Mouse (Mus musculus) C2C12 (cell line): ENCODE data around the gene Fam161b.

ENCODE experiments used
- CEBPB ChIP-seq: IDR thresholded peaks from one replicate; pipeline ENCODE4 v1.6.1; 2011; ENCODE audit warnings: low read depth, mild to moderate bottlenecking, control low read depth, moderate library complexity
- CTCF ChIP-seq: IDR thresholded peaks from one replicate; pipeline ENCODE4 v1.5.1; 2011; ENCODE audit not compliant: control insufficient read depth, insufficient read depth, insufficient read length
- MAX ChIP-seq: IDR thresholded peaks from one replicate; pipeline ENCODE4 v1.6.1; 2011; ENCODE audit warnings: mild to moderate bottlenecking, control low read depth
- MYOD1 ChIP-seq: IDR thresholded peaks from one replicate; pipeline ENCODE4 v1.6.1; 2011; ENCODE audit warnings: low read depth; ENCODE audit not compliant: control insufficient read depth, insufficient read length
- USF1 ChIP-seq: IDR thresholded peaks from one replicate; pipeline ENCODE4 v1.6.1; 2011; ENCODE audit warnings: low read depth, mild to moderate bottlenecking, control low read depth, moderate library complexity

DNA sequence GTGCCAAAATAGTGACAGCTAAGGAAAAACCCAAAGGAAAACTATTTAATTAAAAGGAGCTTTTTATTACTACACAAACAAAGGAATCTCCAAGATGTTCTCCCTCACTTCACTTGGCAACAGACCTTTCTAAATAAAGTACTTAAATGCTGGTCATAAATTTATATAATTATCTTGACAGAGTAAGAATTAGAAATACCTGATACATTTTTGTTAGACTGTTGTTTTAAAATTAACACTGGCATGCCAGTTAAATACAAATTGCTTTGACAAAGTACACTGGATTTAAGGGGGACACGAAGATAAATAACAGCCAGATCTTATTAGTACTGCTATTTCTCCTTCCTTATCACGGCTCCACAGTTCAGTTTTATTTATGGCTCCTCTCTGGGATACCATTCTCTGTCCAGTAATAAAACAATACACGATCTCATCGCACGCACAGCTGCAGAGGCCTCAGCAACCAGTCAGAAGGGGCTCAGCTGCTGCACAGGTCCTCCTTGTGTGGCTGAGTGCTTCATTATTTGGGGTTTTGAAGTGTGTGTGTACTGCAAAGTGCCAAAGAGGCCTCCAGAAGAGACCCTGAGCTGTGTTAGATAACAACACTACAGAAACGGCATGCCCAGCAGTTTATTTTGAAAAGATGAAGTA lies 12.3 kb upstream of the Fam161b start:
- TF ChIP-seq CTCF = no peak
- no peak for TF ChIP-seq USF1
- TF ChIP-seq MAX = no peak
- no peak for TF ChIP-seq CEBPB
- no peak for TF ChIP-seq MYOD1
